Mouse (Mus musculus): ENCODE results near the gene Rbbp4. TPM values are rescaled to one million over a fixed set of nuclear protein-coding genes. Genes with fewer than 3 reads are reported as not detected.

The Rbbp4 gene
- total RNA-seq, 2 experiments from 2014 or later: 105 to 128 TPM

- no peak for ATAC-seq (replicated peaks; ENCODE audit: low FRiP score, low TSS enrichment, poor library complexity, severe bottlenecking)
These were observed 31.8 kb downstream of the Rbbp4 start for GRCm38 (mm10) chr4:129303401-129303800.

- no peak for ATAC-seq (replicated peaks; ENCODE audit: low FRiP score, low TSS enrichment, poor library complexity, severe bottlenecking)
These were observed 36.0 kb downstream of the Rbbp4 start for GRCm38 (mm10) chr4:129299121-129299520.

DNA sequence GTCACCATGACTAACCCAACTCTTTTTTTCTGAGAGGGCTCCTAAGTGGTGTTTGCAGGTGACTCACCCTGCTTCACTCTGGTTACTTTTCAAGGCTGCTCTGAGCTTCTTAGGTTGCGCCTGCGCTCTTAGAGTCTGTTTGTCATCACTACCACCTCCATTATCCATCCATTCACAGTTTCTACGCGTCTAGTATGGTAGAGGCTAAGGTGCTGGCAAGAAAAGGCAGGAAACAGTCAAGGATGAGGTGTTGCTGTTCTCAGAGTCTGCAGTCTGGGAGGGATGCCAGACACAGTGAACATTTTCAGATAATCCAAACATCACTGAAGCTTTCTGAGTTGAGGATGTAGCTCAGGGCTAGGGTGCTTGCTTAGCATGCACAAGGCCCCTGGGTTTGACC, 37.4 kb downstream of the Rbbp4 start:
- no peak for ATAC-seq (replicated peaks; ENCODE audit: low FRiP score, low TSS enrichment, poor library complexity, severe bottlenecking)

DNA sequence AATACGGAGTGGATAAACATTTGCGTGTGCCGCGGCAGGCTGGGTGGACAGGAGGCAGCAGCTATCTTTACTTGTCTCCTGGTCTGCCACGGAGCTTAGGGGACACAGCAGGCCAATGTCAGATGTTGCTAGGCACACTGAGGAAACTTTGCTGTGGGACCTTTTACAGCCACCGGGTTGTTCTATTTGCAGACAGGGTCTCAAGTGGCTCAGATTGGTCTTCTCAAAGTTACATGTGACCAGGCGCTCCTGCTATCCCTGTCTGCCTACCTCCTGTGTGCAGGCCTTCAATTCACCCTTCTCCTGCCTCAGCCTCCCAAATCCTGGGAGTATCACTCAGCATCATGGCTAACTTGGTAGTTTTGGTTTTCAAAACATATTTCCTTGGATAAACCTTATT, 39.1 kb downstream of the Rbbp4 start:
- no peak for ATAC-seq (replicated peaks; ENCODE audit: low FRiP score, low TSS enrichment, poor library complexity, severe bottlenecking)

DNA sequence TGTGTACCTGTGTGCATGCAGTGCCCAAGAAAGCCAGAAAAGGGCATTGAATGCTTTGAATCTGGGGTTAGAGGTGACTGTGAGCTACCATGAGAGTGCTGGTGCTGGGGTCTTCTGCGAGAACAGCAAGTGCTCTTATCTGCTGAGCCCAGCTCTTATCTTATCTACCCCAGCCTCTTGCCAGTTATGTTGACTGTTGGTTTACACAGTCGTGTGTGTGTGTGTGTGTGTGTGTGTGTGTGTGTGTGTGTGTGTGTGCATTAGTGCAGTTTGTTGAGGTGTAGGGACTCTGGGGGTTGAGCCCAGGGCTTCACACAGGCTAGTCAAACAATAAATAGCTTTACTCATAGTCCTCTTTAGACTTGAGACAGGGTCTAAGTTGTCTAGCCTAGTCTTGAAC, 40.0 kb downstream of the Rbbp4 start:
- peak; percentile 46 for ATAC-seq (replicated peaks; ENCODE audit: low FRiP score, low TSS enrichment, poor library complexity, severe bottlenecking)

- ATAC-seq (replicated peaks; ENCODE audit: low FRiP score, low TSS enrichment, poor library complexity, severe bottlenecking): no peak
These were observed 41.5 kb downstream of the Rbbp4 start for GRCm38 (mm10) chr4:129293702-129294101.

- ATAC-seq (replicated peaks; ENCODE audit: low FRiP score, low TSS enrichment, poor library complexity, severe bottlenecking): no peak
These were observed 42.3 kb downstream of the Rbbp4 start for GRCm38 (mm10) chr4:129292831-129293230.

- no peak for ATAC-seq (replicated peaks; ENCODE audit: low FRiP score, low TSS enrichment, poor library complexity, severe bottlenecking)
These were observed 45.5 kb downstream of the Rbbp4 start for GRCm38 (mm10) chr4:129289671-129290070.

GRCm38 (mm10) chr4:129288067-129288466, 47.1 kb downstream of the Rbbp4 start:
- no peak for ATAC-seq (replicated peaks; ENCODE audit: low FRiP score, low TSS enrichment, poor library complexity, severe bottlenecking)

- ATAC-seq (replicated peaks; ENCODE audit: low FRiP score, low TSS enrichment, poor library complexity, severe bottlenecking): no peak
These were observed 47.6 kb downstream of the Rbbp4 start, which contains the start of gene Sync for GRCm38 (mm10) chr4:129287472-129287981. TSS of gene Sync (plus strand) at chr4:129287617.

GRCm38 (mm10) chr4:129286683-129287471, 48.3 kb downstream of the Rbbp4 start:
- 0 out of 2 replicates have a peak, but pooled peaks have one; percentile 21 for ATAC-seq (replicated peaks; ENCODE audit: low FRiP score, low TSS enrichment, poor library complexity, severe bottlenecking)

DNA sequence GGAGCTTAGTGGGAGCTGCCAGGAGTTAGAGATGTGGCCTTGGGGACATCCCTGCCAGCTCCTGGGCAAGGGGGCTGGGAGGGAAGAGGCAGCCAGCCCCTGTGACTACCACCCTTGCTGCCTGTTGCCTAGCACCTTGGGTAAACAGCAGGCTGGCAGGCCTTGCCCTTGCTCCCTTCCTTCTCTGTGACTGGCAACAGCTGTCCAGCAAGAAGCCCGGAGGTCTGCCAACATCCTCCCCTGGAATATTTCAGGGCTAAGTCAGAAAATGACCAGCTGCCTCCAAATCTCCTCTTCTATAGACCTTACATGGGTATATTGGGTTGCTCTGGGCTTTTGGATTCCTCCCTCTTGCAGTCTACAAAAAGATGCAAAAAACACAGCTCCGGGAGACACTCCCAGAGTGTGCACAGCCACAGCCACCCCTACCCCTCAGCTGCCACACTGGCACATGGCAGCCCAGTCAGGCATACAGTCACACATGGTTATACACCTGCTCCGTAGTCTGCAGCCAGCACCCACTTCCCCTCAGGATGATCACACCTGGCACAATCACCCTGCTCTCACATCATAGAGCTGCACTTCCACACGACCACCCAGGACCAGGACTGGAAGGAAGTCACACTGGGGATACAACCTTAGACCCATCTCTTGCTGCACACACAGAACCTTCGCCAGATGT, 49.0 kb downstream of the Rbbp4 start:
- ATAC-seq (replicated peaks; ENCODE audit: low FRiP score, low TSS enrichment, poor library complexity, severe bottlenecking): peak; percentile 19; the same call in 1 of the 2 replicates

DNA sequence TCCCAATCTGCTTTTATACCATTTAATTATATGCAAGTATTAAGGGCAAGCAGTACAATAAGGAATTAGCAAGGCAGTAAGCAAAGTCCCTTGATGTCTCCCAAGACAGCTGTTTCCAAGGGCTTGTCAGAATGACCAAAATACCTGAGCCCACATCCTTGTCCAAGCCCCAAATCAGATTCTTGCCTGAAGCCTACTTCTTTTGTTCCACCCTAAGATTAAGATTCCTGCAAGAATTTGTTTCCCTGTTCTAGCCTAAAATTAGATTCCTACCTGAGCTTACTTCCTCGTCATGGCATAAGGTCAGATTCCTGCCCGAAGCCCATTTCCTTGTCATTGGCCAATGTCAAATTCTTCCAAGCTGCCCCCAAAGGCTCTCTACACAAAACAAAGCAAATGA, 50.5 kb downstream of the Rbbp4 start:
- ATAC-seq (replicated peaks; ENCODE audit: low FRiP score, low TSS enrichment, poor library complexity, severe bottlenecking): no peak

- no peak for ATAC-seq (replicated peaks; ENCODE audit: low FRiP score, low TSS enrichment, poor library complexity, severe bottlenecking)
These were observed 51.9 kb downstream of the Rbbp4 start for GRCm38 (mm10) chr4:129283226-129283625.

- ATAC-seq (replicated peaks; ENCODE audit: low FRiP score, low TSS enrichment, poor library complexity, severe bottlenecking): no peak
These were observed 52.4 kb downstream of the Rbbp4 start for GRCm38 (mm10) chr4:129282786-129283185.

- peak; percentile 92 for ATAC-seq (replicated peaks; ENCODE audit: low FRiP score, low TSS enrichment, poor library complexity, severe bottlenecking)
These were observed 58.7 kb downstream of the Rbbp4 start for GRCm38 (mm10) chr4:129276453-129276865.

DNA sequence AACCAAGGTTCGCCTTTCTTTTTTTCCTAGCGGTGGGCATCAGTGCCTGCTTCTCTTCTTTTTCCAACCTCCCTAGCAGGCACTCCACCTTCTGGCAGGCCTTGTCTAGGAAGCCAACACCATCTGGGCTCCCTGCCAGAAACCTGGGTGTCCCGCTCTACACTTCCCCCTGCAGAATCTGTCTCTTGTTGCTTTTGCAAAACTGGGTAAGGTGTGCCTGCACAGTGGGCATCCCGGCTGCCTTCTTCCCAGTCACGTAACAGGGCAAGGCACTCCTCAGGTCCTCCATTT, 62.5 kb downstream of the Rbbp4 start:
- 0 out of 2 replicates have a peak, but pooled peaks have one; percentile 23 for ATAC-seq (replicated peaks; ENCODE audit: low FRiP score, low TSS enrichment, poor library complexity, severe bottlenecking)

DNA sequence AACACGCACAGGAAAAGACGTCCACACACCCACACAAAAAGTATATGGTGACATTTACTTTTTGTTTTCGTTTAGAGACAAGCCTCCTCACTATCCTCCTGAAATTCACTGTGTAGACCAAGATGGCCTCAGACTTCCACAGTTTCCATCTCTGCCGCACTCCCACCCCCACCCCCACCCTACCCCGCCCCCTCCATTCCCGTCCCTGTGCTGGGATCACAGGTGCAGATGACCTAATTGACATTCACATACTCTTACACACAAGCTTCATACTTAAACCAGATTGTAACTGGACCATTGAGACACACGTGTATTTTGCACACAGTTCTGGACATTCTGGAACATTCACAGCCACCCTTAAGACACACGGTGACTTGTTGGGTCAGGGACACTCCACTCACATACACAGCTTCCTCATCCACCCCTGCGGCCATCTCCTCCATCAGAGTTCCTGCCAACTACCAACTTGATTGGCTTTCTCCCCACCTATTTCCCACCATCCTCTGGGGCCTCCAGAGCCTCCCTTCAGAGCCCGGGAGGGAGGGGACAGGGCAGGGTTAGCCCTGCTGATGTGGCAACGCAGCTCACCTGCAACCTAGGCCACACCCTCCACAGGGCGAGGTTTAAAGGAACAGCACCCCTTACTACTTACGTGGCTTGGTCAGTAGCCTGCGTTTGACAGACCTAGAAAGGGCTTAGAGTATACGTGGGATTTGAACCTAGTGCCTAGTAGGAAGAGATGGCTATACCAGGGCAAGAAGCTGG, 63.0 kb downstream of the Rbbp4 start:
- ATAC-seq (replicated peaks; ENCODE audit: low FRiP score, low TSS enrichment, poor library complexity, severe bottlenecking): no peak

GRCm38 (mm10) chr4:129268698-129269097, 66.5 kb downstream of the Rbbp4 start:
- ATAC-seq (replicated peaks; ENCODE audit: low FRiP score, low TSS enrichment, poor library complexity, severe bottlenecking): no peak

DNA sequence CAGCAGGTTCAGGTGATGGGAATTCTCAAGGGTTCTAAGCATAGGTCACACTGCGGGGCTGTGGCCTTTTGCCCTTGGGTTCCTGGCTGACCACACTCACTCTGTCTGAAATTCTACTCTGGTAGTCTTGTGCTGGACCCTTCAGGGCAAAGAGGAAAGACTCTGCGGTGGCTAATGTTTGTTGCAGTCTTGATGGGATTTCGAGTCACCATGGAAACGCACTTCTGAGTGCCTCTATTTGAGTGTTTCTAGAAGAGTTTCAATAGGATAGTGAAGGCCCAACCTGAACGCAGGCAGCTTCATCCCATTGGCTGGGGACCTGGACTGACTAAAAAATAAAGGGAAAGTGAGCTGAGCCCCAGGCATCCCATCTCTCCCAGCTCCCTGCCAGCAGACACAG, 68.3 kb downstream of the Rbbp4 start:
- no peak for ATAC-seq (replicated peaks; ENCODE audit: low FRiP score, low TSS enrichment, poor library complexity, severe bottlenecking)
